Mouse (Mus musculus): Measurements from ENCODE around the gene Card10.
"Not testable (repeated sequence)": the region's sequence is repeated elsewhere in the genome, so short reads cannot be mapped to it uniquely, and the experiment has no call there.

Gene Card10

DNA sequence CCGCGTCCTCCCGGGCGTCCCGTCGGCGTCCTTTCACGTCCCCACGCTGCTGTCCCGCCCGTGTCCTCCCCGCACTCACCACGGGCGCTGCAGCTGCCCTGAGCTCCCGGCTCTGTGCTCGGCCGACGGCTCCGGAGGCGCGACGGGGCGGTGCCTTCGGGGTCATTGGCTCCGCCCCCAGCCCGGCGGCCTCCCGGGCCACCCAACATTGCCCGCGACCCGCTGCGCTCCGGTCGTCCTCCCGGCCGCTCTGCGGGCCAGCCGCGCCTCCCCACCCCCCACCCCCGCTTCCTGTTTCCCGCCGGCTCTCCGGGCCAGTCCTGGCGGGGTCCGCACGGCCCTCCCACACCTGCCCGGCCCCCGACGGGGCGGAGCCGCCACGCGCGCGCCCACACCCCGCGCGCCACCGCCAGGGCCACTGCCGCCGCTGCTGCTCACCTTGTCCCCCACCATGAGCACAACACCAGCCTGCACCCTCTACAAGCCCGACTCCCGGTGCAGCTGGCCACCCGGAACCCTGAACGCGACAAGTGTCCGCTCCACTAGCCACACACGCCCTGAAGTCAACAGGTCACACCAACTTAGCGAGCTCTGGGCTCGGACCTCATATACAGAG is at the start of gene Card10:
Card10 (minus strand) TSS at position 267 of the 616 bp plus-strand sequence.
- peak in 1 of 2 experiments; percentile 38 for DNase-seq

DNA sequence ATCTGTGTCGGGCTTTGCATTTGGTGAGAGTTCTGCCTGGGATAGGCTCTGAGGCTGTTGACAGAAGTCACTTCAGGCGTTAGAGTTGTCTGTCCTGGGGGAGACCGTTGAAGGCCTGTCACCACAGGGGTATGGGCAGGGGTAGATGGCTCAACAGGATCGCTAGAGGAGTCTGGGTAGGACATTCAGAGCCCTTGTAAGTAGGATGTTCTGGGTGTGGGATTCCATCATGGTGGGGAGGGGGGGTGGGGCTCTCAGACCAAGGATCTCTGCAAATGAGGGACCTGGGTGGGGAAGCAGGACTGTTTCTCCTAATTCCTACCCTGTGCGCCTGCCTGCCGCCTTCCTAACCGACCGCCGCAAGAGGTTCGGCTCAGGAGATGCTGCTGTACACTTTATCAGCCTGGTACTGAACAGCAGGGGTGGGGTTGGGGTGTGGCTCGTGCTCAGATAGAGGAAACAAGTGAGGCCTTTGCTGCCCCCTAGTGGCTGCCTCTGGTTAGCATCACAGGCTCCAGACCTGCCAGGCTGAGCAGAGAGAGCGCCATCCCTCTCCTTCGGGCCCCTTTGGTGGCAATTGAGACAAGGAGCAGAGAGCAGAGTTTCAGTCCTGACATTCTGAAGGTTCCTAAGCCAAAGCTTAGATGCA is 48.8 kb upstream of the Card10 start:
- DNase-seq: peak; percentile 97 to 98

DNA sequence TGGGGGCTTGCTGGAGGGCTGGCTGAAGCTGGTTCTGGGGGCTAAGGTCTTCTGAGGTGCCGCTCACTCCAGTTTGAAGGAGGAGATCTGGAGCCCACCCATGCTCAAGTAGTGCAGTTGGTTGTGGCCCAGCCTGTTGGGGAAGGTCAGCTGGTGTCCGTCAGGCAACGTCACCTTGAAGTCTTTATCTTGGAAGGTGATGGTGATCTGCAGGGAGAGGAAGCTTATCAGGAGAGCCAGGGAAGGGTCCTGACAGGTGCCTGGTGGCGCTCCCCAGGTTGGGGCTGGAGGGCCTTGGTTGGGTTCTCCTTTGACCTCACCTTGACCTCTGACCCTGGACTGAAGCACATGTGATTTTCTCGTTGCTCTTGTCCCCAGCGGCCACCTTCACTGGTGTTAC is 48.1 kb upstream of the Card10 start:
- DNase-seq: no peak

DNA sequence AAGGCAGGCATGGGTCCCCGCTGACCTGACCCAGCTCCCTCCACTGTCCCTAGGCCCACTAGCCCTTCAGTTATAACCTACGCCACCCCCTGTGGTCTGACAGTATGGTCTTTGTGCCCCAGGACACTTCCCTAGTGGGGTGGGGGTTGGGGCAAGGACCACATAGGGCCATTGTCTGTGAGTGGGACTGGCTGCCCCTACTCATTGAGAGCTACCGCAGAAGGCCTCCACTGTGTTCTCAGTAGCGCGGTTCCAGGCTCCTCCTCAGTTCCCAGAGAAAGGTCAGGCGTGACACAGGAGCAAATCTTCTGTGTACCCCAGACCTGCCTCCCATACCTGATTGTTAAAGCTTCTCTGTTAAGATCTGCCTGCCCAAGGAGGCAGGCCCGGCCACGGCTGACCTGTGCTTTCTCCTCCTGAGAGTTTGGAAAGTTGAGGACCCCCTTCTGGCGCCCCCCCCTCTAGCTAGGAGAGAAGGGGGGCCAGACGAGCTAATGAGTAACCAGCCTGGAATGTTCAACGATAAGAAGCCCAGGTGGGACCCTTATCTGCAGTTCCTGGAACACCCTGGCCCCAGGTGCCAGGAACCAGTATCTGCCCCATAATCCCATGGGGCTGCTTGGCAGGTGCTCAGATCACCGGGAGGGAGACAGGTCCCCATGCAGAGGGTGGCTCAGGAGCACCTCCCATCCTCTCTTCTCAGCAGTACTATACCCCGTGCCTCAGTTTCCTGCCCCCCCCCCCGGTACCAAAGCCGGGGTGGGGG is 47.4 kb upstream of the Card10 start:
- no peak for DNase-seq

DNA sequence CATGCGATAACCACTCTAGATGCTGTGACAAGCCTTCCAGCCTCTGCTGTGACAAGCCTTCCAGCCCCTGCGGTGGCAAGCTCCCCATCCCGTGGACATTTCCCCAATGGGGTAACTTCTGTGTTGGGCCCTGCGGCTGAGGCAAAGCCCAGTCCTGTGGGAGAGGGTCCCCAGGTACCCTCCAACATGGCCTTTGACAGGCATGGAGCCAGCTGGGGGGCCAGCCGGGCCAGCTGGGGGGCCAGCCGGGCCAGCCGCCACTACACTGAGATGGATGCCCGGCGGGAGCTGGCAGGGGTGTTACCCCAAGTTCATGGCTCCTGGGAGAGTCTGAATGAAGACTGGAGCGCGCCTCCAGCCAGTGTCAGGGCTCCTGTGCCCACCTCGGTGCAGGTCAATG is 46.6 kb upstream of the Card10 start:
- DNase-seq: no peak

DNA sequence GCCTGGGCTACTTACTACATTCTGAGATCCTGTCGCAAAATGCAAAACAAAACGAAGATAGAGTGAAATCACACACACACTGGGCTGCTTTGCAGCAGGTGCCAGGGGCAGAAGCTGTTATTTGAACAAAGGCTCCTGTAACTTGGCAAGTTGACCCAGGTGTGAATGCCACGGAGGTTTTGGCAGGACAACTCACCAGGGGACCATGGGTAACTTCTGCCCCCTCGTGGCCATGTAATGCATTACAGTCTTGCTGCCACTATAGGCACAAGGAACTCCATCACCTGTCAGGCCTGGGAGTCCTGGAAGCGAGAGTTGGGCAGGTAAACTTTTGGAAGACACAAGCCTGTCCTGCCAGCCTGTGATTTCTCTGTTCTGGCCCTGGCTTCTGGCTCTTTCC is 45.6 kb upstream of the Card10 start:
- peak; percentile 80 to 88 for DNase-seq

DNA sequence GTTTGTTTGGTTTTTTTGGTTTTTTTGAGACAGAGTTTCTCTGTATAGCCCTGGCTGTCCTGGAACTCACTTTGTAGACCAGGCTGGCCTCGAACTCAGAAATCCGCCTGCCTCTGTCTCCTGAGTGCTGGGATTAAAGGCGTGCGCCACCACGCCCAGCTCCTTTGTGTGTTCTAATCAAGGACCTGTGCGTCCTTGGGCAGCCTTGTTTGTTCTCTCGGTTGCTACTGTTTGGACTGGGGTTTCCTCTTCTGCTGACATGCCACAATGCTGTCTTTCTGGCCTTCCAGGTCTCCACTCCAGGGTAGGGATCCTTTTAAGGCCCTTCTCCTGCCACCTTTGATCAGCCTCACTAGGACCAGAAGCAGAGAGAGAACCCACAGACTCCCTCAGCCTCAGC is 44.0 kb upstream of the Card10 start:
- not testable (repeated sequence) for DNase-seq

DNA sequence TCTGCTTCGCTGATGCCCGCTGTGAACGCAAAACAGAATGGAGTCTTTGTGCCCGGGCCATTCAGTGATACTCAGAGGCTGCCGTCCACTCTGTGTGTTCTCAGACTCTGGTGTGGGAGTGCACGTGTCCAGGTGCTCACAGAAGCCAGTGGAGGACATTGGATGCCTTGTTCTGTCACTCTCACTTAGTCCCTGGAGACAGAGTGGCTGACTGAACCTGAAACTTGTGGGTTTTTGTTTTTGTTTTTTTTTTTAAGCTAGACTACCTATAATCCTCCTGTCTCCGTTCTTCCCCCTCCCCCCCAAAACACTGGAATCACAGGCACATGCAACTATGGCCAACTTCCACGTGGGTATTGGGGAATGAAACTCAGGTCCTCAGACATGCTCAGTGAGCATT is 43.5 kb upstream of the Card10 start:
- no peak for DNase-seq

DNA sequence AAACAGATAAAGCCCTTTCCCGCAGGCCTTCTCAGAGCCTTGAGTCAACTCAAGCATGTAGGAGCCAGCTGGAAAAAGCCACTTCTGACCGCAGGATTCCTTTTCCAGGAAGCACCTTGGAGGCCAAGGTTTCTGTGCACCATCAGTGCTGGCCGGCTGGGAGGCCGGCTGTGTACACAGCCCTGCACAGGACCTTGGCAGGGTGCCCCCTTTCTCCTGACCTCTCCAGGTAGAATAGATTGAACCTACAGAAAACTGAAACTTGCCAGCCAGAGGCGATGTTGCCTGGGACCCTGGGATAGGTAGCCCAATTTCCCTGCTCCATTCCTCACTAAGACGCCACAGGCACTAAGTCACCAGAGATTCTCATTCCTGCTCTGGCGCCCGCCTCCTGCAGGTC is 43.0 kb upstream of the Card10 start:
- peak in 1 of 2 experiments; percentile 43 for DNase-seq

DNA sequence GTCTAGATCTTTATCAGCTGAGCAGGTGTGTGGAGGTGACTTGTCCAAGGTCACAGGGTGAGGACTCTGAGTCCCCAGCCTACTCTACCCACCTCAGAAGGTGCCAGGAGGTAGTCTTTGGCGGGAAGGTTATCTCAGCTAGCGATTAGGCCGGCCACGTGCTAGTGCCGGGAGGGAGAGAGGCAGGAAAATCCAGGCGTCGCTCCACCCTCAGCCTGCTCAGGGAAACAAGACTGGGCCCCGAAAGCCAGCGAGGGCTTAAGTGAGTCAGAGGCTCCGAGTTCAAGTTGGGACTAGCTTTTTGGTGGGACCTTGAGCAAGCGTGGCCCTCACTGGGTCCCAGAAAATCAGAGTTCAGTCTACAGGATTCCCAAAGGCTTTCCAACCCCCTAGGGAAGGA is 42.5 kb upstream of the Card10 start:
- DNase-seq: no peak

DNA sequence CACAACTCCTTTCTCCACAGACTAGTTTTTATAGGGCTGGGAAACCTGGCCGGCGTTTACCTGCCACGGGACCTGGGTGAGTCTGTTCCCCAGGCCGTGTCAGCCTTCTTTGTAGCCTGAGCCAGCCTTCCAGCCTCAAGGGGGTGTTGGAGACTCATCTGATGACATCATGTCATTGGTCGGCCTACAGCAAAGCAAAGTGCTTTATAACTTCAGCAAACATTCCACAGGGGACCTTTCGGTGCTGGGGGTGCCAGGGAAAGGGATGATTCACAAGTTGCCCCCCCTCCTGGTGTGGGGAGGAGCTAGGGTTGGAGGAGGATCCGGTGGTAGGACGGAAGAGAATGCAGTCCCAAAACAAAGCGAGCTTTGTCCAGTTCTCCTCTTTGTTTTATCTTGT is 41.9 kb upstream of the Card10 start:
- no peak for DNase-seq

DNA sequence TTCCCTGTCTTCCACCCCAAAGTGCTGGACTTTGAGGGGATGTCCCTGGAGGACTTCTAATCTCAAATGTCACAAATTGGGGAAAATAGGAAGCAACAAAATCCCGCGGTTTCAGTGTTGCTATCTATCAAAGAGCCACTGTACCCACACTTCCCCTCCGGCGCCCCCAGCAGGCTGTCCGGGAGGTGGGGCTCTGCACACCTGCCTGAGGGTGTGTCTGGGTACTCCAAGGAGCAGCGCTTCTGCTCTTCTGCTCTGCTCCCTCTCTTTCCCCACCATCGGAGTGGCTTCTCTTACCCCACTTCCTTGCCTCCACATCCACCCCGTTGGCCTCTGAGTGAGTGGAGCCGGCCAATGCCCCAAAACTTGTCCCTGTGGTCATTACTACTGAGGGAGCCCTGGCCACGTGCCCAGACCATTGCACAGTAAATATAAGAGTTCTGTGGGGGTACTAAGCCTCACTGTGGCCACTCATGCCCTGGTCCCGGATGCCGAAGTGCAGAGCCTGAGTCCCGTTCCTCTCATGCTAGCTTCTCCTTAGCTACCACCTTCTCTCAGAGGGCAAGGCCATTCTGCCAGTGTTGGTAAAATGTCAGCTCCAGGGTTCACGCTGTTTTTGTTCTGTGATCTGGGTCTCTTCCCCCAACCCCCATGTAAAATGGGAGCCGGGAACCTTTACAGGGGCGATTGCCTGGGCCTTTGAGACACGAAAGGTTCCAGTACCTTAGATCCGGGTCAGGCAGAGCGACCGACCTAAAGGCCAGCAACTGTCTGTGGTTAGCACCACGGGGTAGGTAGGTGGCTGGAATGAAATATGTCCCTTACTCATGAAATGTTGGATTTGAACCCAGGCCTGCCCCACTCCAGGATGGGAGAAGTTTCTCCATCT is 41.0 kb upstream of the Card10 start:
- DNase-seq: no peak

DNA sequence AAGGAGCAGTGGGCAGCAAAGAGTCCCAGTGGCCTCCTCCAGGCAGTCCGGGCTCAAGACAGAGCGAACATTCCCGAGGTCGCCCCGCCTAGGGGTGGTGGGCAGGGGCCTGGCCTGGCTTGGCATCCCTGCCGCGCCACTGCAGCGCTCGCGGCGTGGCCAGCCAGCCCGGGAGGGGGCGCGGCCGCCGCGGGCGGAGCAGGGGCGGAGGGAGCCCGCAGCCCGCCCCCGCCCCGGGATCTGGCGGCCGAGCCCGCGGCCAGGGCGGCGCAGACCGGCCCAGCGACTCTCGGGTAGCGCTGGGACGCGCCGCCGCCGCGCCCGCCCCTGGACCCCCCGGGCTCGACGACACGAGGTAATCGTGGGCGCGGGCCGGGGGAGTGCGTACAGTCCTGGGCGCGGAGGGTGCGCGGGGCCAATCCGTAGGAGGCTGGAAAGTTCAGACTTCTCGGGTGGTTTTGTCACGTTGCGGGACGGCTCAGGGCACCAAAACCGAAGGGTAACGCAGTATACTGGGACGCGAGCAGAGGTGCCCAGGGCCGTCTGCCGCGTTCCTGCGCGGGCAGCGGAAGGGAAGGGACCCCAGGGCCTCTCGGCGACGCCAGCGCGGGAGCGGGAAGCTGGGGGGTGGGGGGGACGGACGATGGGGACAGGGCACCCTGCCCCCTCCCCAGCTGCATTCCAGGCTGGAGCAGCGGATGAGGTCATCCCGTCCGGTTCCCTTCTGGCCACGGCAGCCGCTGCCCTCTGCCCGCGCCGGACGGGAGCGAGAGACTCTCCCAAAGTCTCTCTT is 39.7 kb upstream of the Card10 start, which contains the start of gene Cdc42ep1:
Cdc42ep1 (plus strand) TSS at position 254 of the 793 bp plus-strand sequence.
- DNase-seq: peak; percentile 43 to 61

DNA sequence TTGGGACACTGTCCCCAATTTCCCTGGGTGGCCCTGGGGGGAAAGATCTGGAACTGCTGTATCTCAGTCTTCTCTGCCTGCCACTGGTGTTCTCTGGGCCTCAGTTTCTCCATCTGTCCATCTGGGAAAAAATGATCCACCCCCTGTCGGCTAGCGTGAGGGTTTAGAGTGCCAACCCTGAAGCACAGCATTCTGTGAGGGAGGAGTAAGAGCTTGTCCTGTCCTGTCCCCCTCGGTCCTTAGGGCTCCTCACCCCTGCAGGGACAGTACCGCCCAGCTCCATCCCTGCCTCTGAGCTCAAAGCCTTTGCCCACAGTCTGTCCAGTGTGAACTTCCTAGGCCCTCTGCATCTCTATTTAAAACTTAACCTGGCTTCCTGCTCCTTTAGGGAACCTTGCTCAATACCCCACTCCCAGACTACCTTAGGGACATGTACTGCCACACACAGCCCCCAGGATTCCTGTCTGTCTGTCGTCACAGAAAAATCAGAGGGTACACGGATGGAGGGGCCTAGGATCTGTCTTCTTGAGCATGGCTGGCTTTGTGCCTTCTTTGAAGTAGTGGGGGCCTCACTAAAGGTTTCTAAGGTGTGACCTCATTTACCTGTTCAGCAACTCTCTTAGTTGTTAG is 38.4 kb upstream of the Card10 start:
- DNase-seq: peak in 1 of 2 experiments; percentile 8

DNA sequence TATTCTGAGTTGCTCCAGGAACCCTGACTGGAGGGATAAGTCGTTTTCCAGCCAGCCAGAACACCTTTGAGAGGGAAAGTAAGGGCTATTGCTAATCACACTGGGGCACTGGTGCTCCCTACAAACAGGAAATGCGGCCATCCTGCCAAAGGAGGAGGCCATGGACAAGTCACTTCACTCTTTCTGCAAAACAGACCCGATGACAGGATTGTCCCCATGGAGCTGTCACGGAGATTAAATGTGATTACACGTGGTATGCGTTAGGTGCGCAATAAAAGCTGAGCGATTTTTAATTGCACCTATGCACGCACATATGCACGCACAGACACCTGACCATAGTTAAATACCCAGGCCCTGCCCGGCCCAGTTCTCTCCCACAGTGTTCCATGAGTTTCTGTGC is 37.9 kb upstream of the Card10 start:
- no peak for DNase-seq

DNA sequence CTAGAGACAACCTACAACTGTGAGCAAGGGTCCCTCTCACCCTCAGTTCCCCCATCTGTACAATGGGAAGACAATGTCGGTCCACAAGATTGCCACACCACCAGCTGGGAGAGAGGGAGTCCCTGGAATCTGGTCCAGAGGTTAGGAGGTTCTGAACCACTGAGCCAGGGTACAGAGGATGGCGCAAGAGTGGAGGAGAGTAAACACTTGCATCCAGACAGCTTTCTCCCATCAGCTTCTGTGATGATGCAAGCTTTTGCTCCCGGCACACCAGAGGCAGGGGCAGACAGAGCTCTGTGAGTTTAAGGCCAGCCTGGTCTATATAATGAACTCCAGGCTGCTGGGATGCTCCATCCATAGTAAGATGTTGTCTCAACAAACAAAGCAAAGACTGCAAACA is 37.4 kb upstream of the Card10 start:
- peak in 1 of 2 experiments; percentile 5 for DNase-seq

DNA sequence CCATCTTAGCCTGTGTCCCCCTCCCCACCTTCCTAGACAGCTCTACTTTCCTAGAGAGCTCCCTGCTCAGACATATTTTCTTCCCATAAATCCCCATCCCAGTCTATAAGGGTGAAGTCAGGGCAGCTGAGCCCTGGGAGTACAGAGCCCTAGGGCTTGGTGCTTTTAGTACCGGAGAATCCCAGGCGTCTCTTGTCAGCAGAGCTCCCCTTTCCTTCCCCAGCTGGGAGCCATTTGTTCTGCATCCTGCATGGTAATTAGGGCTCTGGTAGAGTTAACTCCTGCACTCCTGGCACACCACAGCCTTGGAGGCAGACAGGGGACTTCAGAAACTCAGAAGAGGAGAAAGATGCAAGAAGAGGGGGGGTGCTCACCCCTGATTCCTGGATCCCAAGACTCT is 36.9 kb upstream of the Card10 start:
- peak in 1 of 2 experiments; percentile 8 for DNase-seq

DNA sequence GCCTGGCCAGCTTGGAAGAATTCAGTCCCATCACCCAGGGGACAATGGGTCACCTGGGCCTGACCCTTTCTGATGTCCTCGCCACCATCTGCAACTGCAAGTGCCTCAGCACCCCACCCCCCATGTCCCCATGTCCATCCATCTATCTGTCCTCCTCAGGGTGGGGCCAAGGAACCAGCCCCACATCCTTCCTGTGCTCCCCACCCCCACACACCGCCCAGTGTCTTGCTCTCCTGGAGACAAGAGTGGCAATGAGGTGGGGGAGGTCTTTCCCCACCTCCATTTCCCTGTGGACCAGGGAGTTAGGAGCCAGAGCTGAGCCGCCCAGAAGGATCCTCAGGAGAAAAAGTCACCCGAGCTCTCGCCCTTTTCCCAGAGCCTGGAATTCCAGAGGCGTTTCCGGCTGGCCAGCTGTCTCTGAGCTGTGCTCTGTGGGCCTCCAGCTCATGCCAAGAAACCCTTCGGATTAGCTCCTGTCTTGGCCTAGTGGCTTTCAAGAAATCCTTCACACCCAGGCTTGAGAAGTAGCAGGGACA is 33.3 kb upstream of the Card10 start:
- peak in 1 of 2 experiments; percentile 28 for DNase-seq

DNA sequence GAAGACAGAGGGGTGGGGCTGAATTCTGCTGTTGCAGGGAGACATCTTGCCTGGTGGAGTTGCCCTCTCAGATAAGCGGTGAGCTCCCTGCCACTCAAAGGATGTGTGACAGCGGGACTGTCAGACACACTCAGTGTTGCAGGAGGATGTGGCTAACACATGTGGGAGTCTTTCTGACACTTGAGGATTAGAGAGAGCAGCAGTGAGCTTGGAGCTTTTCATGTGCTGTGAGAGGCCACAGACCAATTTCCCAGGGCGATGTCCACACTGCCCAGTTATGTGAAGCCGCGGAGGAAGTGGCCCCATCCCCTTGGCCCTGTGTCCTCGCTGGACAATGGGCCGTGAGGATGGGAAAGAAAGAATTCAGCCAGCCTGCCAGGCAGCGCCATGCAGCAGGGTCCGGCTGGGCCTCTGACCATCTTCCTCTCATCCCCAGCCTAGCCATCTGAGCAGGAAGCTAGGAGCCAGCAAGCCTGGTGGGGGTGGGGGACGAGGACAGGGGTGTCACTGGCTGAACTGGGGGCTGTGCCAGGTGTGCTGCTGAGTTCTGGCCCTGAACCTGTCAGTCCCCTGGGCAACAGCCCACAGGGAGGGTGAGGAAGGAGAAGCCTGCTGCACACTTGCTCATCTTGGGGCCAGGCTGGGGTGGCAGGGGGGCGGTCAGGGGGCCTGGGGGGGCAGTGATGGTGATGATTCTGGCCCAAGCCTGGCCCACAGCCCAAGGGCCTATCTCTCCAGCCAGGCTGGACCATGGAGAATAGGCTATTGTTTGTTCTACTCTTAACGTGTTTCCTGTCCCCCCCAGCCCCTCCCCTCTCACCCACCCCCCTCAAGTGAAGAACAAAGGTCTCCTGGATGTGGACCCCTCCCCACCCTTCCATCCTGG is 32.6 kb upstream of the Card10 start:
- peak; percentile 74 to 86 for DNase-seq

Data from cerebellum, postnatal 10 days (tissue).